Mouse (Mus musculus) limb, embryonic 14.5 days (tissue): Measurements from ENCODE around the gene Sp4. TPM values are rescaled to one million over a fixed set of nuclear protein-coding genes. Genes with fewer than 3 reads are reported as not detected.

Experiments
- ATAC-seq: fragments of 200-750 bp; cut with Nextera tagmentation; 2 replicates; pipeline ENCODE4 v1.8.0; 2017; ENCODE audit warnings: low read depth, moderate number of reproducible peaks, moderate TSS enrichment; ENCODE audit not compliant: low FRiP score
- DNase-seq: peaks from one replicate; pipeline ENCODE4 v3.0.0-alpha.2; 2015; ENCODE audit warnings: low spot score
- H3K27ac ChIP-seq: fragments of 300-500 bp; sonication (generic); replicated peaks from 2 replicates; pipeline ENCODE4 v1.5.1; 2014; ENCODE audit warnings: low read depth, mild to moderate bottlenecking, low read length, moderate library complexity, mixed read lengths
- H3K27me3 ChIP-seq: fragments of 300-500 bp; sonication (generic); 2 replicates; pipeline ENCODE4 v1.6.1; 2014; ENCODE audit warnings: low read length, mixed read lengths; ENCODE audit not compliant: control insufficient read depth, insufficient read depth
- H3K36me3 ChIP-seq: fragments of 300-500 bp; sonication (generic); 2 replicates; pipeline ENCODE4 v1.6.1; 2014; ENCODE audit warnings: mild to moderate bottlenecking, low read length, moderate library complexity, mixed read lengths; ENCODE audit not compliant: control insufficient read depth, insufficient read depth
- H3K4me1 ChIP-seq: fragments of 300-500 bp; sonication (generic); 2 replicates; pipeline ENCODE4 v1.6.1; 2014; ENCODE audit warnings: antibody characterized with exemption, low read length, mixed read lengths; ENCODE audit not compliant: control insufficient read depth, insufficient read depth
- H3K4me2 ChIP-seq: fragments of 300-500 bp; sonication (generic); replicated peaks from 2 replicates; pipeline ENCODE4 v1.6.1; 2014; ENCODE audit warnings: low read depth, mild to moderate bottlenecking, low read length, moderate library complexity; ENCODE audit not compliant: severe bottlenecking
- H3K4me3 ChIP-seq: fragments of 300-500 bp; sonication (generic); replicated peaks from 2 replicates; pipeline ENCODE4 v1.5.1; 2014; ENCODE audit warnings: low read length
- H3K9ac ChIP-seq: fragments of 300-500 bp; sonication (generic); 2 replicates; pipeline ENCODE4 v1.6.1; 2014; ENCODE audit warnings: mild to moderate bottlenecking, low read depth, low read length, moderate library complexity; ENCODE audit not compliant: severe bottlenecking
- H3K9me3 ChIP-seq: fragments of 300-500 bp; sonication (generic); 2 replicates; pipeline ENCODE4 v1.6.1; 2016; ENCODE audit warnings: low read length; ENCODE audit not compliant: control insufficient read depth
- POLR2A ChIP-seq: fragments of 200-500 bp; IDR thresholded peaks from 2 replicates; pipeline ENCODE4 v1.8.0; 2012; ENCODE audit warnings: inconsistent platforms, mild to moderate bottlenecking, moderate library complexity, borderline replicate concordance; ENCODE audit not compliant: insufficient read depth, insufficient read length; ENCODE audit errors: extremely low read depth
- WGBS: fragments of 180-500 bp; shearing (Covaris S2); extraction: QIAGEN DNeasy Blood & Tissue Kit; methylation state at CpG from one replicate; pipeline ENCODE4 v1.1.7; 2014; 5-methylcytosine and 5-hydroxymethylcytosine counted together
- polyA plus RNA-seq, 2 experiments: library from polyadenylated mRNA; depleted of rRNA in 1 of 2; stranded (reverse) in 1 of 2; unstranded in 1 of 2; fragments of >200 nt; fragmentation: Nextera tagmentation in 1 of 2; extraction: Ambion mirVana in 1 of 2; gene quantifications; 2 replicates each; pipeline versions ENCODE4 v1.2.1 to v1.2.3; 2012 to 2014

Sp4 gene
- polyA plus RNA-seq, 2 experiments, result 5.9 to 8.0 TPM

- DNase-seq, result peak; percentile 7
- H3K4me1 ChIP-seq, result peaks cover 4% of the 10 kb centered on the region; the same call in 1 of the 2 replicates
- no peak overlapping the region for H3K27ac ChIP-seq
- no peaks in the 10 kb centered on the region for H3K36me3 ChIP-seq
- TF ChIP-seq POLR2A, result no peak
- H3K9me3 ChIP-seq, result no peaks in the 10 kb centered on the region
- H3K27me3 ChIP-seq, result no peaks in the 10 kb centered on the region
- 6% methylated on average over 4 of the region's 4 CpGs for WGBS
- peak; percentile 56; the same call in 1 of the 2 replicates for ATAC-seq
- no peak overlapping the region for H3K9ac ChIP-seq
- H3K4me3 ChIP-seq, result no peak overlapping the region
- H3K4me2 ChIP-seq, result no peak overlapping the region
Observed at GRCm38 (mm10) chr12:118186881-118187489, 114.3 kb downstream of the Sp4 start.

GRCm38 (mm10) chr12:118186120-118186880, 114.9 kb downstream of the Sp4 start:
- no peak overlapping the region for H3K4me2 ChIP-seq
- no peak overlapping the region for H3K9ac ChIP-seq
- TF ChIP-seq POLR2A, result no peak
- no peaks in the 10 kb centered on the region for H3K36me3 ChIP-seq
- no peaks in the 10 kb centered on the region for H3K9me3 ChIP-seq
- no peak overlapping the region for H3K4me3 ChIP-seq
- H3K4me1 ChIP-seq, result peaks cover 4% of the 10 kb centered on the region; the same call in 1 of the 2 replicates
- WGBS, result 21% methylated on average over 4 of the region's 4 CpGs
- no peak overlapping the region for H3K27ac ChIP-seq
- H3K27me3 ChIP-seq, result no peaks in the 10 kb centered on the region
- DNase-seq (peak; percentile 38), ATAC-seq (no peak)

Other genes with a start within 250 kb of the Sp4 start
- 0.38 and 0.39 TPM in 2 replicates for gene Dnah11, start 102.4 kb downstream of the Sp4 start, polyA plus RNA-seq (2012; rRNA removed)
- gene Dnah11, start 102.4 kb downstream of the Sp4 start, polyA plus RNA-seq (2014; fragmentation: Nextera tagmentation; extraction: Ambion mirVana), result 0.15 and 0.23 TPM in 2 replicates